Mouse (Mus musculus): ENCODE data around the gene Rgs6. TPM values are rescaled to one million over a fixed set of nuclear protein-coding genes. Genes with fewer than 3 reads are reported as not detected.

Gene Rgs6
- polyA plus RNA-seq, 1 experiment, result 0.40 TPM

DNA sequence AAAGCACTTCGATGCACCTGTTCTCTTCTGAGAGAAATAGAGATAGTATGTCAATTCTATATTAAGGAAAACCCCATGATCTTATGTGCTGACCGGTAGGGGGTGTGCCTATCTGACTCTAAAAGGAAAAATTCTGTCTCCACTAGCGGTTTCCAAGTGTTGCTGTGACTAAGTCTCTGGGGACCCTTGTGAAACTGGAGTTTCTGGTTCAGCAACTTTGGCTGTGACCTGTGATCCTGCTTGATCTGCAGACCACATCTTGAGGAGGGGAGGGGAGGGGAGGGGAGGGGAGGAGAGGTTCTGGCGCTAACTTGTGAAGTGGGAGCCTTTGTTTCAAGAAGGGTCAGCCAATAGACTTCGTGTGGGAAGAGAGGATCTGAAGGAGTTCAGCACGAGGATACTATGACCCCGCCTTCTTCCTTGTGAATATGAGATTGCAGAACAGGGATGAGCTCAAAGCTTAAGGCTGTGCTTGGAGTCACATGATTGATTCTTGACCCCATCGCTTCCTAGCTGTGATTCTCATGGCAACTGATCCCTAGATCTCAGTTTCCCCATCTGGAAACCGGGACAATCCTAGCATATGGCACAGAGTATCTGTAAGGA, 517.5 kb downstream of the Rgs6 start:
- no peak for DNase-seq (ENCODE audit: low read depth, low spot score)
- 29% methylated on average over 9 of the region's 9 CpGs for WGBS

DNA sequence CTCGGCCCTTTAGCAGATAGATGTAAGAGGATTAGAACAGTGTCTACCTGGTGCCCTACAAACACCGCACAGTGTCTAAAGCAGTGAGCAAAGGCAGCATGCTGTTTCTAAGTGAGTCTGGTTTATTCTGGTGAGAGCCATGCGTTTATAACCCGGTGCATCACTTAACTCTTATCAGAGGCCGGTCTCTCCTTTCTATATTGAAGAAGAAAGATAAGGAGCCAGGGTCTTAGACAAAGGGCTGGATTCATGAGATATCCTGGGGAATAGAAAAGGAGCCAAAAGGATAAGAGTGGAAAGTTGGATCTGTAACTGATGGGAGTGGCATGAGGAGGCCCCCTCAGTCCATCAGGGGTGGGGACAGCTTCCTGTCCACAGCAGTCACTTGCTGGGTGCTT, 518.0 kb downstream of the Rgs6 start:
- DNase-seq (ENCODE audit: low read depth, low spot score), result no peak
- 45% methylated on average over 5 of the region's 5 CpGs for WGBS

DNA sequence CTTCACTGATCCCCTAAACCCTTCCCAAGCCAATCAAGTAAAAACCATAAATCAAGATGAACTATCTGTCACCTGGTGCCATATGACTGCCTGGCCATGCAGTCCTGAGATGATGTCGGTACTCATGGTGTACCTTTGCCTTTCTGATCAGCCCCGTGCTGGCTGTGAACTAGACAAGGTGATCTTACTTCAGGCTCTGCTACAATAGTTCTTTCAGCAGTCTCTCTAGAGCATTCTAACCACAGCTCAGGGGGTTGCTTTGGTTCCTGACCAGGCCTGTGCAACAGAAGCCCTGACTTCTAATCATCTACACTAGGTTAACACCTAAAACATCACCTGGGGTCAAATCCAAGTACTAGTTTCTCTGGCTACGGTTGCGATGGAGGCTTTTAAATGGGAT, 521.4 kb downstream of the Rgs6 start:
- WGBS, result 83% methylated on average over 4 of the region's 4 CpGs
- DNase-seq (ENCODE audit: low read depth, low spot score), result no peak

DNA sequence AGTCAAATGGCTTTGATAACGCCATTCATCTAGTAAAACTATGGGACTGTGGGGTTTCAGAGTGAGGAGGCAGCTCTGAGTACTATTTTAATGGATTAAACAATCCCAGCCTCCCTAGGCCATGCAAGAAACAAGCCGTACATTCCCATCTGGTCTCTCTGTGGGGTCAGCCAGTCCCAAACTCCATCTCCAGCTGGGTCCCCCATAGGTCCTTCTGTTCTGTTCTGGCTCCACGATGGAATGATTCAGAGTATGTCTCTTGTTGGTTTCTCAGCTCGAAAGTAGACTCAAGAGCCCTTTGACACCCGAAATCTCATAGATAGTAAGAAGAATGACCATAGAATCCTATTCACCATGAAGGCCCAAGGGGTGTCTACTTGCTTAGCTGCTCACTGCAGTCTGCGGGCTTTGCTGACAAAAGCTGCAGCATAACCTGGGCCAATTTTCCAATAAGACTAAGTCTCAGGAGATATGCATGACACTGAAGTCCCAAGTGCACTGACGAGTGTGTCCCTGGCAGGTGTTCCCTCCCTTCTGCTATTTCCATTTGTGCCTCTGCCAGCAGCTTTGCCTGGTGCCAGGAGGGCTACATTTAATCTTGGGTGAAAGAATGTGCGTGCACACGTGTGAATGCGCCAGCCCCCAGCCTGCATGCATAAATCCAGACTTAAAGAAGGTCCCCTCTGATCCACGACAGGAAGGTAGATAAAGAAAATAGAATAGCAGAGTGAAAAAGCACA, 522.0 kb downstream of the Rgs6 start:
- WGBS, result 75% methylated on average over 11 of the region's 11 CpGs
- no peak for DNase-seq (ENCODE audit: low read depth, low spot score)

DNA sequence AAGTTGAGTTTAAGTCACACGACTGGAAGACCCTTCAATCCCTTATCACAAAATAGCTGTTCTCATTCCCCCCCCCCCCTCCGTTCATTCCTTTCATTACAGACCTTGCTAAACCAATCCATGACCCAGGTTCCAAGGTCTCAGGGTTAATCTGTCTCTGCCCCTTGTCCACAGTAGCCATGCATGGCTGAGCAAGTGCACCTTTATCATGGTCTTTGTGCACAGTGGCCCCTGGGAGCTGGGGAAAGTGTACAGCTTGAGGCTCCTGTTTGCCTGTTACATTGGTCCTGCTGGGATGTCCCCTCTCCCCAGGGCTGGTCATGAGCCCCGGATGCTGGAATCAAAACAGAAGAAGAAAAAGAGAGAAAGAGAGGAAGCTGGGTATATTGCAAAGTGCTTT, 522.6 kb downstream of the Rgs6 start:
- no peak for DNase-seq (ENCODE audit: low read depth, low spot score)
- WGBS, result 47% methylated on average over 3 of the region's 3 CpGs

DNA sequence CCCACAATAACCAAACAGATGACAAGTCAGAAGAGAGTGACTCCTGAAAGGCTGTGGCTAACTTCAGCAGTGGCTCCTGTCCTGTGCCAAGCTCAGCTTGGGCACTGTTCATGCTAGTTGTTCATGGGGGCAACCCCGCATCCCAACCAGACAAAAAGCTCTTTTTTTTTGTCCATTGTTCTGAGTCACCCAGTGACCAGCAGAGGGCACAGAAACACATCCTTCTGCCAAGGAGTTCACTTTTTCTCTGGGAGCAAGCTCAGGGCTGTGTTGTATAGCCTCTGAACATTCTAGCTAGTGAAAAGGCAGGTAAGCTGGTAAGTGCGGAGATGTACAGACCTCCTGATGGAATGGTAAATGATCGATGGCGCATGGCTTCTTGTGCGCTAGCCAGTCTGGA, 524.2 kb downstream of the Rgs6 start:
- 86% methylated on average over 5 of the region's 5 CpGs for WGBS
- no peak for DNase-seq (ENCODE audit: low read depth, low spot score)

DNA sequence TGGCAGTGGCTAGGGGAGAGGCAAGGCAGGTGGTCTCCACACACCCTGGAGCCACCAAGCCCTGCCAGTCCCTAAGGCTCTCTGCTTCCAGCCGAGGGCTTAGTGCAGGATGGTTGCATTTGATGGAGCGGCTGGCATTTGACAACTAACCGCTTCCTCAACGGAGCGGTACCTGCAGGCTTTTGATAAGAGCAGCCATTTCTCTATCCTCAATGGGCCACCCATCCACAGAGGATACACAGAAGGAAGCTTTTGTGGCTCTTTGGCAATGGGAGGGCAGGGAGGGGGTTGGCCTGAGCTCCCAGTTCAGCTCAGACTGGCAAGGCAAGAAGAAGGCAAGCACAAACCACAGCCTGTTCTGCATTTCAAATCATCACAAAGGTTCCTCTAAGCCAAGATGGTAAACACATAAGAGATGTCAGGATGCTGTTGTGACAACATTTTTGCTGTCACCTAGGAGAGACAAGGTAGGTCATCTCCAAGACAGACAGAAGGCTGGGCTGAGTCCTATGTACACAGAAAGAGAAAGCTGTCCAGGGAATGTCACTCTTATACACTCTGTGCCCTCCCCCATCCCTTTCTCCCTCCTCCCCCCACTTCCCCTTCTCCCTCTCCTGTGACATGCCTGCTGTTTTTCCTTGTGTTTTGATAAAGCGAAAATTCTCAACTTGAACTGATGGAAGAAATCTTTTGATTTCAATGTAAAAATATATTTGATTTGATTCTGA, 525.0 kb downstream of the Rgs6 start:
- WGBS, result 76% methylated on average over 6 of the region's 6 CpGs
- DNase-seq (ENCODE audit: low read depth, low spot score), result no peak

DNA sequence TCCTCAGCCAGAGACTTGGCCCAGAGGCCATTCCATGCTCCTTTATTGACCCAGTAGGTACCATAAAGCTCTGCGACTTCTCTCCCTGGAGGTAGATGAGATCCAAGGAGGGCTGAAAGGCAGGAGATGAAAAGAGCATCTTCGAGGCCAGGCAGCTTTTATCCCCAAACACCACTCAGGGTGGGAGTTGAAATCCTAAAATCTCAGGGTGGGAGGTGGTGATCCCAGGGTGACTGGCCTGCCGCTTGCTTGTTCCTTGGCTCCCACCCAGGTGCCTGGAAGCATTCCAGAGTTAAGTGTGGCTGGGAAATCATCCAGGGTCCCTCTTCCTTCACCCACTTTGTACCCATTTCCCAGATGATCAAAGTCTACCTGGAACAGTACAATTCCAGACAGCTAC, 525.9 kb downstream of the Rgs6 start:
- DNase-seq (ENCODE audit: low read depth, low spot score), result no peak
- WGBS, result 29% methylated on average over 3 of the region's 3 CpGs

DNA sequence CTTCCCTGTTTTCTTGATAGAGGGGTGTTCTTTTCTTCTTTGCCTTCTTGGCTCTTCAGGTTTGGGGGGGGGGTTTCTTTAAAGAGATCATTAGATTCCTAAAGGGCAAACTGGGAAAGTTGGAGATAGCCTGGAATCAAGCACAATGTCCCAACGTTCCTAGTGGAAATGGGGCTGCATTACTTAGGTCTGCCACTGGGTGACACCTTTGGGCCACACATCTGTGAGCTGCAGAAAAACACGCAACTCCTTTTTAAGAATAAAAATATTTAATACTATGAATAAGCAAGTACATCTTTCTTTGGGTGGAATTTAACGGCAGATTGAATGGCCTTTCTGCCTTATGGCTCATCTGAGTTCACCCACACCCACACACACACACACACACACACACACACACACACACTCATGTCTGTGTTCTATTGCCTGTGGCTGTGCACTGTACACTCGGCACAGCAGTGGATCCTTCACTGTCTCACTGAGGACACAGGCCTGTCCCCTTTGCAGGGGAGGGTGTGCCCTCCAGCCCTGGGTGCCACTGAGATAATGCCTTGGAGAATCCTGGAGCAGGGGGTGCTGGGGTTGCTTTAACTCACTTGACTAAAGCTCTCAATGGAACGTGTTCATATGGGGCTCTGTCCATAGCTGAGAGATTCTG, 526.4 kb downstream of the Rgs6 start:
- peak; percentile 18 for DNase-seq (ENCODE audit: low read depth, low spot score)
- WGBS, result 35% methylated on average over 5 of the region's 5 CpGs

DNA sequence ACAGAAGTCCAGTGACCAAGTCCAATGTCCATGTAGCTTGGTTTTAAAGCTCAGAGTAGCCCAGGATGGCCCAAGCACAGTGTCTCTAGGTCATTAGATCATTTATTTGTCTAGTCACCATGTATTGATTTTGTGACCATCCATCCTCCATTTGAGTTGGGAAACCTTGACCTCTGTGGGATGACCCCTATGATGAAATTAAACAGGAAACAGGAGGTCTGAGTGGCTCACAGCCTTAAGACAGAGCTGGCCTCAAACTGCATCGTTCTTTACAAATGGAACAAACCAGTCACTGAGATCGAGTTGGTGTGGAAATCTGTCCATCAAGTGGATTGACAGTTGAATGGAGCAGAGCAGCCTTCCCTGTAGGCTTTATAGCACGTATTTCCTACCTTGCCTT, 536.0 kb downstream of the Rgs6 start:
- WGBS, result 49% methylated on average over 3 of the region's 3 CpGs
- DNase-seq (ENCODE audit: low read depth, low spot score), result no peak

DNA sequence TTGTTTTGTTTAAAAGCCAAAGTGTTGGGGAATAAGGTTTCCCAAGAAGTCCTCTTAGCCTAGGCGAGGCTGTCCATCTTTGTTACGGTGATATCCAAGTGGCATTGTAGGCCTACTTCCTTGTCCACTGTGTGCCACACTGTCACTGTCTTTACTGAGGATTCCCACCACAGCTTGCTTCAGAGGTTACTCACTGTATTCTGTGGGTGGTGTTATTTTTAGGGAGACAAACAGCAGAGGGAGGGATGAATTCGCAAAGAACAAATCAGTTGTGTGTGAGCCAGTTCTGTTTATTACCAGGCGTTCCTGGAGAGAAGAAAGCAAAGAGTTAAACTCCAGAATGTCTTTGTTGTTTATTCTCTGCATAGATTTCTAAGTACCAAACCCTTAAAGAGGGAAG, 537.2 kb downstream of the Rgs6 start:
- WGBS, result 68% methylated on average over 4 of the region's 4 CpGs
- no peak for DNase-seq (ENCODE audit: low read depth, low spot score)

DNA sequence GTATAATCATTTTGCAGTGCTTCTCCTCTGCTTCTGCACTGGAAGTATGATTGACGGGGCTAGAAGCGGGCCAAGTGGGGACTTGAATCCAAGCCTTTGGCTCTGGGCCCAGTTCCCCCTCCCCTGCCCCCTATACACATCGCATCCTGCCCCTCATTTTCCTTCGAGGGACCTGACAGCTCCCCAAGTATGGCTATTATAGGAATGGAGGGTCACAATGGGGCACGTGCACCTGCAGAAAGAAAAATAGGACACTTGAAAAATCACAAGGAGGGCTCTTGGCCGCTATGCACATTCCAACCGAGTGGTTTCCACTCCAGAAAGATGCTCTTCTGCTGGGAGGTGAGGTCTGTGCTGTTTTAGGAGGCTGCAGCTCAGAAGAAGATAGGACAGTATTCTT, 538.8 kb downstream of the Rgs6 start:
- DNase-seq (ENCODE audit: low read depth, low spot score), result no peak
- WGBS, result 82% methylated on average over 7 of the region's 7 CpGs

DNA sequence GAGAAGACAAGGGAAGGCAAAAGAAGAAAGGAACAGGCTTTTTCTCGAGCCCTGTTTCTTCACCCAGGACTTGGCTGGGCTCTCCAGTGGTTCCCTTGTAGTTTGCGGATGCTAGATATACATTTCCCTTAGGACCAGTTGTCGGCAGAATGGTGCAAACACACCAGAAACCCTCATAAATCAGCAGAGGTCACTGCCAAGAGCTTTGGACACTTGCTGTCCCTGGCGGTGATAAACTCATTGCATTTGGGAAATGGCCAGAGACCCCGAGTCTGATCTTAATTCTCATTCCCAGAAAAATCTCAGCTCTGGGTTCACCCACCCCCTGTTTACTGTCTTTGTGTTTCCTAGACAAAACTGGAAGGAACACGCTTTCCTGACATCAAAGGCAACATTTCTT, 539.9 kb downstream of the Rgs6 start:
- no peak for DNase-seq (ENCODE audit: low read depth, low spot score)
- WGBS, result 43% methylated on average over 6 of the region's 6 CpGs

DNA sequence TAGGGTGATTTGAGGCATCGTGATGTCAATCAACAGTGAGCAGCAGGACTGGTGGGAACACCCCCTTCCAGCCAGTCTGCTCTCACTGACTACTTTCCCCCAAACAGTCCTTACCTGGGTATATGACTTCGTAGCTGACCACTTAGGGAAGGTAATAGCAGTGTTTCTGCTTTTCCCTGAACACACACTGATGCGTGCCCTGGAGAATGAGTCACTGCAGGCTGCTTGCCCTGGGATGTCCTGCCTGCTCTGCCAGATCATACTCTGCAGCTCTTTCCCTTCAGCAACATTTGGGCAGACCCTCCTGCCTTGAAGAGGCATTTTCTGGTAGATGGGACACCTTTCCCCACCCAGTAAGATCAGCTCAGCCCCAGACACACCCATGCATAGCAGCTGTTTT, 540.5 kb downstream of the Rgs6 start:
- 43% methylated on average over 3 of the region's 3 CpGs for WGBS
- DNase-seq (ENCODE audit: low read depth, low spot score), result no peak

DNA sequence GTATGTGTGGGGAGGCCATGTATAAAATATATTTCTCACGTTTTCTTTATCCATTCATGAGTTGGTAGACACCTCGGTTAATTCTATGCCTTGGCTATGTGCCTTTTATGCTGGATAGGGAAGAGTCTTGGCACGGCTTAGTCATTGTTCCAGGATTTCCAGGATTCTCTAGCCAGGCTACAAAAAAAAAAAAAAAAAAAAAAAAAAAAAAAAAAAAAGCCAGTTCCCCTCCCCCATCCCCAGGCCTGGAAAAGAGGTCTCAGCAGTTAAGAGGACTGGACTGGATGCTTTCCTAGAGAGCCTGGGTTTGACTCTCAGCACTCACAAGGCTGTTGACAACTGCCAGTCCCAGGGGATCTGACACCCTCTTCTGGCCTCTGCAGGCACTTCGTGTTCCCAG, 543.3 kb downstream of the Rgs6 start:
- no peak for DNase-seq (ENCODE audit: low read depth, low spot score)
- WGBS, result 71% methylated on average over 4 of the region's 4 CpGs

DNA sequence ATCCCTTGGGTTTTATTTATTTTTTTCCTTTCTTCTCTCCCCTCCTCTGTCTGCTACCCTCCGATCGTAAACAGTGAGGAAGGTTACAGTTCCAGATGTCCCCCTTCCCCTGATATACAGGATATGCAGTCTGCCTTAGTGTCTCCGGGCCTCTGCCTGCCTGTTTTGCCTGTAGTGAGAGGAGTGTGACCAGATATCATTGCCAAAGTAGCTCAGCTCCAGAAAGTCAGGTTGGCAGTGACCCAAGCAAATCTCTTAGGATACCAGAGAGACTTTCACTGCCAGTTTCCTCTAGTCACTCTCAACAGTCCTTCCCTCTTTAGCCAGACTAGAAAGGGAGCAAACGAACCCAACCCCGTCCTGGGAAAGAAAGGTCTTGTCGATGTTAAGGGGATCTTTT, 545.7 kb downstream of the Rgs6 start:
- WGBS, result 55% methylated on average over 6 of the region's 6 CpGs
- no peak for DNase-seq (ENCODE audit: low read depth, low spot score)

DNA sequence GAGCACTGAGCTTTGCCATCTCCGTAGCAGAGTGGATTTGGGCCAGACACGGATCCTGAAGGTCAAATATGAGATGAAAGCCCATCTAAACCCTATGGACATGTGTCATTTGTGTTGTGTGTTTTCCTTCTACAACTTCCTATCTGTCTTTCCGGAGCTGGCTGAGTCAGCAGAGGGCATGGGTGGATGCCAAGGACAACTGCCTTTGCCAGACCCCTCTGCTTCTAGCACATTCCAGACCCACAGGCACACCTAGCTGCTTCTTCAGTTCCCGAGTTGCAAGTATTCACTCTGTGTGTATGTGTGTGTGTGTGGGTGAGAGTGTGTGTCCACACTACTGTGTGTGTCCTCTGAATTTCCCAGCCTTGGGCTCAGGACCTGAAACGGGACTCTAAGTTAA, 547.9 kb downstream of the Rgs6 start:
- DNase-seq (ENCODE audit: low read depth, low spot score), result no peak
- 71% methylated on average over 5 of the region's 5 CpGs for WGBS

DNA sequence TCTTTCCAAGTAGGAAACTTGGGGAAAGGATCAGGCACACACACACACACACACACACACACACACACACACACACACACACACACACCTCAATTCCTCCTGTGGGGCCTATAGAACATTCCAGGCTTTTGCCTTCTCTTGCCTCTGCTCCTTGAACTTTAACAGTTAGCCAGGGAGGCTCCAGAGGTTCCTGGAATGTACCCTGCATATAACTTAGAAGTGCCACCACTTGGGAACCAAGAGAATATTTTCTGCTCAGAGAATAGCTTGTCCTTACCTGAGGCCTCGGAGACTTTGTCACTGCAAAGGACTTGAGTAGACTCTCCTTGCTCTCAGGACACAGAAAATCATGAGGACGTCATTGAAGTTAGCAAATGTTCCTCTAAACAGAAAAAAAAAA, 548.4 kb downstream of the Rgs6 start:
- no peak for DNase-seq (ENCODE audit: low read depth, low spot score)
- WGBS, result 83% methylated on average over 2 of the region's 2 CpGs

DNA sequence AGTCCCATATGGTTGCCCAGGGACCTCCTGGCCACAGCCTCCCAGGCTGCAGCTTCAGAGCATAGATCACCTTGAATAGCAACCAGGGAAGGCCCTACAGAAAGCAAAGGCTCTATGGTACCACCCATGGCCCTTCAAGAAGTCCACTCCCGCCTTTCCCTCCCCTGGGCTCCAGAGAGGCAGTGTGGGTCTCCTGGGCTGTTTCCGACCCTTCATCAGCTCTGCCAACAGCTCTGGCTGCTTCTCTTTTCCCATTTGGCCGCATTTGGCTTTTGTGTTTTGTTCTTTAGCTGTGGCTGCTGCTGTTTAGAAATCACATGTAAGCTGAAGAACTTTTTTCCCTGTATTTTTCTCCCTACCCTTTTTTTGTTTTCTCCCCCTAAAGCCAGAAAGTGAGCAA, 548.9 kb downstream of the Rgs6 start:
- 70% methylated on average over 3 of the region's 3 CpGs for WGBS

DNA sequence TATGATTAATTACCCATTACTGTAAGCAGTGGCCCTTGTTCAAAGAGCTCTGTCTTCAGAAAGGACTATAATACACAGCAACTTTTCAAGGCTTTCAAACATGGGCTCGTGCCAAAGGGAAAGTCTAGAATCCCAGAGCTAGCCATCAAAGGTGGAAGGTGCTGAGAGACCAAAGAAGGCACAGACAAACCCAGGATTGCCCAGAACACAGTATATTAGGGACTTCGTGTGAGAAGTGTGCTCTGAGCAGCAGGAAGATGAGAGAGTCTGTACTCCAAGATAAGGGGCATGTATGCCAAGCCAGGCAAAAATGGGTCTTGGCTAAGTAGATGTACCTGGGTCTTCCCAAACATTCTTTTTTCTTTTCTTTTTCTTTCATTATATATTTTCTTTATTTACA, 553.1 kb downstream of the Rgs6 start:
- WGBS, result 33% methylated on average over 2 of the region's 2 CpGs
- no peak for DNase-seq (ENCODE audit: low read depth, low spot score)

More for the DNA sequence above, 548.9 kb downstream of the Rgs6 start:
- DNase-seq (ENCODE audit: low read depth, low spot score), result no peak

DNA sequence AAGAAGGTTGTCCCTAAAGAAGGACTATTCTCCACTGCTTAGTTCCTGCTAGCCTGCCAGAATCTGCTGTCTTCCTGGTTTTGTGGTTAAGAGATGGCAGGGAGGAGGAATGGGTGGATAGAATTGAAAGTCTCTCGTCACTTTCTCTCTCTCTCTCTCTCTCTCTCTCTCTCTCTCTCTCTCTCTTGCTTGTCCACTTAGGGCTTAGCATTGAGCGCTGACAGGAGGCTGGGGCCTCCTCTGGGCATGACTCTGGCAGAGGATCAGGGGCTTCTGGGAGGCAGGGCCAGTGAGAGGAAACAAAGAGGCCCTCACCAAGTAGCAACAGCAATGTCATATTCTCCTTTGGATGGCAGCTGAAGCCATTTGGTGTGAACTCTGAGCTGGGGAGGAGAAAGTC, 554.4 kb downstream of the Rgs6 start:
- WGBS, result 64% methylated on average over 2 of the region's 2 CpGs

More for the DNA sequence above, 554.4 kb downstream of the Rgs6 start:
- no peak for DNase-seq (ENCODE audit: low read depth, low spot score)
